Comparison of ENCODE assay signal across 11 mouse cellular contexts in the genomic region with DNA sequence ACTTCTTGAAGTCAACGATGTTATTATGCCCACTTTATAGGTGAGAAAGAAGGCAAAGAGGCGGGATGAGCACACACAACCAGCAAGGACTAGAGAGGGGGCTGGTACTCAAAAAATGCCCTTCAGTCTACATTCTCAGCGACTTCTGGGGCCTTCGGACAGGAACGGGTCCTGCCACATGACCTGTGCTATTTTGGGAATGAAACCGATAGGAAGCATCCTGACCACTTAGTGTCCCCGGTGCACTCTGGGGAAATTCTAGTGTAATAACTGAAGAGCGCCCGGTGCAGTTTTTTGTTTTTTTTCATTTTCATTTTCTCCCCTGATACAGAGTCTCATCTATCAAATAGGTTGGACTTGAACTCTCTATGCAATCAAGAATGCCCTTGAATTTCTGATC.
"Had no signal": no experiment of that assay in that cellular context is flagged by ENCODE, and none has a peak within 500 bp of the region (broad histone marks: within the 10 kb centered on the region; RNA-seq: fewer than 3 reads in every experiment).

No protein-coding gene starts in this region.

- H3K9me3 ChIP-seq: liver, embryonic 15.5 days; midbrain, embryonic 13.5 days had no signal

- H3K4me2 ChIP-seq: liver, embryonic 11.5 days; liver, embryonic 15.5 days; midbrain, embryonic 13.5 days had no signal

- H3K9ac ChIP-seq: liver, embryonic 15.5 days; midbrain, embryonic 13.5 days had no signal

- H3K36me3 ChIP-seq: liver, embryonic 15.5 days; midbrain, embryonic 13.5 days had no signal

- H3K4me1 ChIP-seq: liver, embryonic 15.5 days had no signal

- ATAC-seq: lung, postnatal 0 days; midbrain, embryonic 13.5 days had no signal

- DNase-seq: kidney, postnatal 10 days; kidney, postnatal 4 days; lung, adult 2 months; lung, postnatal 36 days; right cerebral cortex, postnatal 14 days; thymus, postnatal 4 days had no signal

- H3K27ac ChIP-seq: layer of hippocampus, adult 2 months; liver, embryonic 15.5 days; midbrain, embryonic 13.5 days had no signal

- H3K27me3 ChIP-seq: liver, embryonic 15.5 days; midbrain, embryonic 13.5 days had no signal

- H3K4me3 ChIP-seq: layer of hippocampus, adult 2 months; liver, embryonic 15.5 days; midbrain, embryonic 13.5 days had no signal
